Mouse (Mus musculus) cerebellum, postnatal 14 days (tissue): ENCODE data around the gene Psmb9.
A peak's percentile ranks its signal among the peaks of the same experiment; 100 is the strongest.

Experiments
- DNase-seq, 2 experiments: peaks; one replicate each; pipeline ENCODE4 v3.0.0; 2021; ENCODE audit warnings: mixed read lengths in 2 of 2

Gene Psmb9

GRCm38 (mm10) chr17:34205021-34205745 is 17.6 kb upstream of the Psmb9 start:
- DNase-seq: peak in 1 of 2 experiments; percentile 26

- peak; percentile 89 to 91 for DNase-seq
These were observed 16.9 kb upstream of the Psmb9 start for GRCm38 (mm10) chr17:34204303-34205010.

GRCm38 (mm10) chr17:34203444-34203843 is 15.9 kb upstream of the Psmb9 start, which contains the start of gene Tap2:
Gene Tap2 (plus strand): TSS chr17:34203527.
- DNase-seq: no peak

- no peak for DNase-seq
These were observed 15.3 kb upstream of the Psmb9 start for GRCm38 (mm10) chr17:34202760-34203442.

GRCm38 (mm10) chr17:34201506-34202055 is 14.0 kb upstream of the Psmb9 start:
- DNase-seq: no peak

GRCm38 (mm10) chr17:34200772-34201505 is 13.4 kb upstream of the Psmb9 start:
- no peak for DNase-seq

- no peak for DNase-seq
These were observed 12.5 kb upstream of the Psmb9 start for GRCm38 (mm10) chr17:34200047-34200446.

- no peak for DNase-seq
These were observed 11.6 kb upstream of the Psmb9 start for GRCm38 (mm10) chr17:34199050-34199619.

GRCm38 (mm10) chr17:34198521-34198912 is 11.0 kb upstream of the Psmb9 start:
- no peak for DNase-seq

- DNase-seq: peak; percentile 15 to 26
These were observed 10.4 kb upstream of the Psmb9 start for GRCm38 (mm10) chr17:34197904-34198520.

GRCm38 (mm10) chr17:34196941-34197894 is 9.7 kb upstream of the Psmb9 start, which contains the start of gene Psmb8:
Gene Psmb8 (plus strand): TSS chr17:34197721.
- peak; percentile 94 to 96 for DNase-seq

GRCm38 (mm10) chr17:34196491-34196890 is 8.9 kb upstream of the Psmb9 start:
- no peak for DNase-seq

GRCm38 (mm10) chr17:34194723-34195122 is 7.2 kb upstream of the Psmb9 start:
- DNase-seq: no peak

GRCm38 (mm10) chr17:34193468-34193867 is 5.9 kb upstream of the Psmb9 start:
- no peak for DNase-seq

GRCm38 (mm10) chr17:34192852-34193251 is 5.3 kb upstream of the Psmb9 start:
- DNase-seq: no peak

- no peak for DNase-seq
These were observed 1.4 kb upstream of the Psmb9 start for GRCm38 (mm10) chr17:34188986-34189385.

- peak; percentile 27 to 31 for DNase-seq
These were observed 446 bp upstream of the Psmb9 start for GRCm38 (mm10) chr17:34188010-34188409.

- DNase-seq: no peak
These were observed 691 bp downstream of the Psmb9 start for GRCm38 (mm10) chr17:34186885-34187260.

- DNase-seq: no peak
These were observed 2.0 kb downstream of the Psmb9 start for GRCm38 (mm10) chr17:34185526-34185925.

GRCm38 (mm10) chr17:34183564-34184219 is 3.9 kb downstream of the Psmb9 start:
- no peak for DNase-seq
